Mouse (Mus musculus) urinary bladder, postnatal 25 days (tissue): ENCODE measurements around the gene Notch4.

Source experiments
- DNase-seq: peaks from one replicate; pipeline ENCODE4 v3.0.0; 2022; ENCODE audit warnings: low spot score

Gene Notch4

GRCm38 (mm10) chr17:34571875-34572274 lies 7.8 kb downstream of the Notch4 start:
- no peak for DNase-seq

DNA sequence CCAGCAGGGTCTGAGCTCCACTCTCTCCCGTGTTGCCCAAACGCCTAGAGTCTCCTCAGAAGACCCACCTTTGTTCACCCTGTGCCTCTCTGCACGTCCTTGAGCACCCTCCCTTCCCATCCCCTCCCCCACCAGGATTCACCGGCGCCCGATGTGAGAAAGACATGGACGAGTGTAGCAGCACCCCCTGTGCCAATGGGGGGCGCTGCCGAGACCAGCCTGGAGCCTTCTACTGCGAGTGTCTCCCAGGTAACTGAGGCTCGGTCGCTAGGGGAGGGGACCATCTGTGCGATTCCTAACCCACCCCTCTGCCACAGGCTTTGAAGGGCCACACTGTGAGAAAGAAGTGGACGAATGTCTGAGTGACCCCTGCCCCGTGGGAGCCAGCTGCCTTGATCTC lies 8.3 kb downstream of the Notch4 start:
- no peak for DNase-seq

- no peak for DNase-seq
Measured at GRCm38 (mm10) chr17:34576577-34576976, 12.5 kb downstream of the Notch4 start.

DNA sequence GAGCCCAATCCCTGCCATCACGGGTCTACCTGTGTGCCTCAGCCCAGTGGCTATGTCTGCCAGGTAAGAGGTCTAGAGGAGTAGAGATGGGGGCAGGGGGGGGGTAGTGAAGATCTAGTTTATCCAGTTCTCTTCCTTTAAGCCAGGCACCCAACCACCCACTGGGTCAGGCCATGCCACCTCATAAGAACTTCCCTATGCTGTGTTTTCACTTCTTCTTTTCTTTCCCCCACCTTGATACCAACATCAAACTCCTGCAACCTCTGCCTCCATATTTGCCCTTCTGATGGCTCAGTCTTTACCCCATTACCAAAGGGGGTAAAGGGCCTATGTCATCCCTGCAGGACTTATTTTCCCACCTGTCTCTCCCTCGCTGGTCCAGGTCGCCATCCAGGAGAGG lies 14.0 kb downstream of the Notch4 start:
- no peak for DNase-seq

GRCm38 (mm10) chr17:34582528-34582927 lies 18.5 kb downstream of the Notch4 start:
- DNase-seq = no peak

GRCm38 (mm10) chr17:34583397-34583796 lies 19.3 kb downstream of the Notch4 start:
- DNase-seq = no peak

DNA sequence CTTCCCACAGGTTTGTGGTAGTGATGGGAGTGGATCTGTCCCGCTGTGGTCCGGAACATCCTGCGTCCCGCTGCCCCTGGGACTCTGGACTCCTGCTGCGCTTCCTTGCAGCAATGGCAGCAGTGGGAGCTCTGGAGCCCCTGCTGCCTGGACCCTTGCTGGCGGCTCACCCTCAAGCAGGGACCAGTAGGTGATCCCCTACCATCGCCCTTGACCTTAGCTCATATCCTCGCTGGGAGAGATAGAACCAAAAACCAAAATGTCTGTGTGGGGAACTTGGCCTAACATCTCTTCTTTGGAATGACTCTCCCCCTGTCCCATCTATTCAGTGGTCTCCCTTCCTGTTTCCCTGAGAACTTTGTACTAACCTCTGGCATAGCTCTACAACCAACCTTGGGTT lies 19.8 kb downstream of the Notch4 start:
- DNase-seq = no peak

GRCm38 (mm10) chr17:34585121-34585520 lies 21.1 kb downstream of the Notch4 start:
- DNase-seq = no peak

GRCm38 (mm10) chr17:34585877-34586771 lies 22.1 kb downstream of the Notch4 start:
- DNase-seq = no peak

GRCm38 (mm10) chr17:34586796-34587422 lies 22.8 kb downstream of the Notch4 start:
- peak; percentile 83 for DNase-seq

GRCm38 (mm10) chr17:34587423-34587811 lies 23.3 kb downstream of the Notch4 start:
- DNase-seq = peak; percentile 97

GRCm38 (mm10) chr17:34587814-34588213 lies 23.7 kb downstream of the Notch4 start:
- no peak for DNase-seq

DNA sequence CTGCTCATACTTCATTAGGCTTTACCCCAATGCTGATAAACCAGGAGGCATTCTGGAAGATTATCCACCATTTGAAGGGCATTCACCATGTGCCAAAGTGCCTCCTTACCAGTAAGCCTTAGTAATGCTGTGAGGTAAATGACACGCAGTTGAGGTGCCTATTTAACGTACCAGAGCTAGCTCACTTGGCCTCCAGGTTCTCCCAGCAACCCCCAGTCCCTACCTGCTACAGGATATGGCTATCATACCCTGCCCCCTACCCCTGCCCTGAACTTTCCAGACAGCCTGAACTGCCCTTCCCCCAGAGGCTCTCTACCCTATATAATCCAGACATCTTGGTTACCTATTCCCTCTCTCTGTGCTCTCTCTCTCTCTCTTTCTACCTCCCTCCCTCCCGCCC lies 24.7 kb downstream of the Notch4 start:
- DNase-seq = no peak

DNA sequence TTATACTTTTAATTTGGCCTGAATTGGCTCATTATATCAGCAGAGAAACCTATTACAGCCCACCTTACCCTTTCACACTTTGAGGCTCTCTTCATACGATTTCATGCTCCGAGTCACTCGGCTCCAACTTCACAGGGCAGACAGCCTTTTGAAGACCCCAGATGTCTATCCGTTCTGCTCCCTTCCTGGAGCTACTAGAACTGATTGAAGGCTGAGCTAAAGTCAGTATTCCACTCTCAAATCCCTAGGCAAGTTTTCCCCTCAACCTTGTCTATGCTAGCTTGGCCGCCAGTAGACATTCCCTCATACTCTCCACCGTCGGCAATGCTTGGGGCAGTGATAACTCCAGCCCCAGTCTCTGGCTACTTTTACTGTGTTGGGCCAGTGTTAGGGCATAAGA lies 25.1 kb downstream of the Notch4 start:
- no peak for DNase-seq

DNA sequence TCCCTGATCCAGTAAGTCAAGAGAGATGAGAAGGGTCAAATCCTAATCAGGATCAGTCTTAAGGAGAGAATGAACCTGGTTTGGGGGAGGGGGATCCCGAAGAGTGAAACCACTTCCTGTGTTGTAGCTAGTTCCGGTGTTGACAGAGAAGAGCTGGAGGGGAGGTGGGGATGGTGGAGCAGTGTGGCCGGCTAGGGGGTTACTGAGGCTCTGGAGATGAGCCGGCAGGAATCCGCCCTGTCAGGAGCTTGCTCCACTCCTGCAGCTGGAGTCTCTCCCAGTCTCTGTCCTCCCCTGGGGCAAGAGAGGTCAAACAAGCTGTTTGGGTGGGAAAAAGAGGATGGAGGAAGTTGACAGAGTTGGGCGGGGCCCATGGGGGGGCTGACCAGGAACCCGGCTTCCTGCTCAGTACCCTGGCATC lies 25.6 kb downstream of the Notch4 start, which contains the start of gene Gpsm3:
Gene Gpsm3 (plus strand): TSS at position 126 of the 421 bp plus-strand sequence.
- DNase-seq = peak; percentile 38

- DNase-seq = no peak
Measured at GRCm38 (mm10) chr17:34590154-34590987, 26.3 kb downstream of the Notch4 start.

DNA sequence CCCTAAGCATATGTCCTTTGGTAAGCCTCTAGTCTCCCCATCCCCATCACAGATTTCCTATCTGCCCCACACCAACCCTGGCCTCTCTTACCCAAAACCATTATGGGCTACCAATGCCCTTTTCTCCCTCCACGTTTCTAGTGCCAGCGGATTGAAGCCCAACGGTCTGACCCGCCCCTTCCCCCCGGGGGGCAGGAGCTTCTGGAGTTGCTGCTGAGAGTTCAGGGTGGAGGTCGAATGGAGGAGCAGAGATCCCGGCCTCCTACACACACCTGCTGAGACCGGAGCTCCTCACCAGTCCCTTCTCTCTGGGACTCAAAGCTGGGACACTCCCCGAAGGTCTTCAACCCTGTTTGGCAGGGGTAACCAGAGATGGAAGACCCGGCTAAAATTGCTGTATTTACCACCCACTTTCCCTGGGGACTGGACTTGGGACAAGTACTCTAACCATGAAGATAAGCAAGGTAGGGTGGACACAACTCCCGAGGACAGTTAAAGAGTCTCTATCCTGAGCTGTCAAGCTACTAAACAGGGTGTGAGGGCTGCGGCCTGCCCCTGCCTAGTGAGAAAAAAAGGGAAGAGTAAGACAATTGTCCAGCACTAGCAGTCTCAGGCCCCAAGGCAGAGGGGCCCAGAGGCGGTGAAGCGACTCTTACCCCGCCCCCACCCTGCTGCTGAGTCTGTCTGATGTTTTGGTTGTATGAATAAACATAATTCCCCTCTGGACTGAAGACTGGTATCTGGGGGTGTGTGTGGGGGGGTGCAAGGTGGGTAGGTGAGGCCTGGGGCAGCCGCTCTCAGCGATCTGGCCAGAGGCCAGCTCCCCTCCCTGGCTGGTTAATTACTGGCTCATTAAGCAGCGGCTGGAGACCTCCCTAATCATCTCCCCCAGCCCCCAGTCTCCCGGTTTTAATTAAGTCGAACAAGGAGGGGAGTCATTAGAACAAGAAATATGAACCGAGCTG lies 27.2 kb downstream of the Notch4 start, which contains the start of gene Pbx2:
Gene Pbx2 (plus strand): TSS at position 238 of the 965 bp plus-strand sequence.
- DNase-seq = no peak

DNA sequence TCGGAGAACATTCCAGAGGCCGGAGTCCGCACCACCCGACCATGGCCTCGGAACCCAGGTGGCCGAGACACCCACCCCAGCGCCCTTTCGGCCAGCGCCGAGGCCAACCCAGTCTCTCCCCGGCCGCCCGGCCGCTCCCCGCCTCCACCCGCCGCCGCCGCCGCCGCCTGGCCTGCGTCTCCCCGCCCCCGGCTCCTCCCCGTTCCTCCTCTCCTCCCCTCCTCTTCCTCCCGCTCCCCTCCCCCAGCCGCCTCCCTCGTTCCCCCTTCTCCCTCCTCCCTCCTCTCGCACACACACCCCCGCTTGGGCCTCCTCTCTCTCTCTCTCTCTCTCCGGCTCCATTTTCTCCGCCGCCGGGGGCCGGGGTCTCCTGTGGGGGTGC lies 27.9 kb downstream of the Notch4 start:
- DNase-seq = peak; percentile 91

DNA sequence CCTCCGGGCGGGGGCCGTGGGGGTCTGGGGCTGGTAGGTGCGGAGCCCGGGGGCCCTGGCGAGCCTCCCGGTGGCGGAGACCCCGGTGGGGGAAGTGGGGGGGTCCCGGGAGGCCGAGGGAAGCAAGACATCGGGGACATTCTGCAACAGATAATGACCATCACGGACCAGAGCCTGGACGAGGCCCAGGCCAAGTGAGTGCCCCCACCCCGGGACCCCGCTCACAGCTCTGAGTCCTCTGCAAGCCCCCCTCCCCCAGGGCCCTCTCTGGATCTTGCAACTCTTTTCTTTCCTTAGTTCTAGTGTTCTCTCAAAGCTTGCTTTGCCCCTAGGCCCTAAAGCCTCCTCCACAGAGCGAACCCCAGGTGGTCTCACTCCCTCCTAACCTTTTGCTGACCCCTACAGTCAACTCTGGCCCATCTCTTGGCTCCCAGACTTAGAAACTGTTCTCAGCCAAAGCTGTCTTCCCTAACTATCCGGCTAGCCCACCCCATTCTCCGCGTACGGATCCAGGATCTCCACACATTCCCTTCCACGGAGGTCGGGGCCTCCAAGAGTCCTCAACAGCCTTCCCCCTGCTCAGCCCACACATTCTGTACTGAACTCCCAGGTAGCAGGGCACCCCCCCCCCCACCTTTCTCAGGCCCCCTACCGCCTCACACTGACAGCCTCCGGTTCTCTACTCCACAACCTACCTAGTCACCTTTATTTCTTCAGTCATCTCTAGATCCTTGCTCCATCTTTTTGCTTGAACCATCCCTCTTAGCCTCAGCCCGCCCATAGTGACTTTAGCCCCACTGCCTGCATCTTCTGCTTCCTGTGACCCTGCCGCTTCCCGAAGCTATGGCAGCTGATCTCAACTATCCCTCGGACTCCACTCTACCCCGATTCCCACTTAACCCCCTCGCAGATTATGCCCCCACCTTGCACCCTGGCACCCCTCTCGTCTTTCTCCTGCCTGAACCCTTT lies 28.8 kb downstream of the Notch4 start:
- no peak for DNase-seq
